Mouse (Mus musculus) ES-E14 (cell line): ENCODE measurements around the gene Pik3c2g.

Experiments used
- CHD2 ChIP-seq: IDR thresholded peaks from 2 replicates; pipeline ENCODE4 v1.6.1; 2014; ENCODE audit warnings: mild to moderate bottlenecking, low read depth, low read length, inconsistent platforms
- MAFK ChIP-seq: IDR thresholded peaks from 2 replicates; pipeline ENCODE4 v1.6.1; 2014; ENCODE audit warnings: mild to moderate bottlenecking, low read depth, low read length, inconsistent platforms; ENCODE audit not compliant: insufficient read depth
- ZC3H11A ChIP-seq: IDR thresholded peaks from 2 replicates; pipeline ENCODE4 v1.6.1; 2012; ENCODE audit warnings: low read depth, mild to moderate bottlenecking, inconsistent platforms, low read length, borderline replicate concordance
- ZNF384 ChIP-seq: IDR thresholded peaks from 2 replicates; pipeline ENCODE4 v1.6.1; 2012; ENCODE audit warnings: low read depth, low read length, inconsistent platforms

- TF ChIP-seq CHD2 (no peak), ZC3H11A (no peak), MAFK (no peak), ZNF384 (no peak)
Observed at GRCm38 (mm10) chr6:139596433-139596832, 9.4 kb downstream of the Pik3c2g start.
